Mouse (Mus musculus) retina, adult 2 months (tissue): ENCODE data around the gene Spns1.
"Not testable (repeated sequence)": the region's sequence is repeated elsewhere in the genome, so short reads cannot be mapped to it uniquely, and the experiment has no call there.

Experiments used
- DNase-seq: peaks from one replicate; pipeline ENCODE4 v3.0.0-alpha.2; 2012; ENCODE audit warnings: low read depth, low spot score

The Spns1 gene

DNA sequence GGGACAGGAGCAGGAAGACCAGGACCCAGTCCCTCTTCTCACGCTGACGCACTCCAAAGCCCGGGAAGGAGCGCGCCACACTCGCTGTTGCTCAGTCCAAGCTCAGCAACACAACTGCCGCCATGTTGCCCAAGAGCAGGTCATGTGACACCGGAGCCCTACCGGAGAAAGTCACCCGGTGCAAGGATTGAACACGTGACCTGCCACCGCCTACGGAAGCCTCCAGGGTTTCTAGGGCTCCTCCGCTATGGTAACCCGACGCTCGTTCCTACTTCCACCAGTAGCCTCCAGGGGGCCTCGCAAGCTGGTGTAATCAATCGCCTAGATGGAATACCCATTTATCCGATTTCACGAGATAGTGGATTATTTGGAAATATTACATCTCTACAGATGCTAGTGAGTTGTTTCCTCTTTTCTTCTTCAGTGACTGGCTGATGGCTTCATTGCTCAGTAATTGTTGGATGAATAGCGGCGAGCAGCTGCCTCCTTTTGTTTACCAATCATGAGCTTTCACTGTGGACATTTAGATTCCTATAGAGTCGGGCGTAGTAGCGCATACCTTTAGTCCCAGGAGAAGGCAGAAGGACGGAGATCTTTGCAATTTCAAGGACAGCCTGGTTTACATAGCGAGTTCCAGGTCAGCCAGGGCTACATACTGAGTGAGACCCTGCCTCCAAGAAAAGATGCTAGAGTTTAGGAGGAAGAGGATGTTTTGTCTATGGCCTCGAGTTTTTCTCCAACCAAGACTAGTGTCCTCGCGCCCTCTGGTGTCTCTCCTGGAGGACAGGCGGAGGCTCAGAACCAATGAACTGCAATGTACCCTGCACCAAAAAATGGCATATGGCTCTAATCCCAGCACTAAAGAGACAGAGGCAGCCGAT, at the start of gene Spns1:
Gene Spns1, minus strand, starts transcription at position 173 of the 881 bp plus-strand sequence.
- peak; percentile 93 for DNase-seq

DNA sequence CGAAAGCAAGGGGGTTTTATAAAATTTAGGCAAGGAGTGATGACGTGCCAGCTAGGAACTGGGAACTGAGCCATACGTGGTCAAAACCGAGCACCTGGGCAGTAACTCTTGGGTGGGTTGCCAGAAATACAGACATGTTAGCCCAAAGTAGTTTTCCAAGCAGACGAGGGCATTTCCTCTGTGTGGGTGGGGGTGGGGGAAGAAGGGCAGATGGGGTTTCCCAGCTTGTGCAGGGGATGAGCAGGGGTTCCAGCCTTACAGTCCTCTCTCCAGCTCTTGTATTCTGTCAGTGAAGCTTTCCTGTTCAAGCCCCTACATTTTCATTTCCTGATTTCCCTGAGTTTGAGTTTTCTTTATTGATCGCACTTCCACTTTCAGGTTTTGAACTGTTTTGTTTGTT, 46.9 kb upstream of the Spns1 start:
- no peak for DNase-seq

DNA sequence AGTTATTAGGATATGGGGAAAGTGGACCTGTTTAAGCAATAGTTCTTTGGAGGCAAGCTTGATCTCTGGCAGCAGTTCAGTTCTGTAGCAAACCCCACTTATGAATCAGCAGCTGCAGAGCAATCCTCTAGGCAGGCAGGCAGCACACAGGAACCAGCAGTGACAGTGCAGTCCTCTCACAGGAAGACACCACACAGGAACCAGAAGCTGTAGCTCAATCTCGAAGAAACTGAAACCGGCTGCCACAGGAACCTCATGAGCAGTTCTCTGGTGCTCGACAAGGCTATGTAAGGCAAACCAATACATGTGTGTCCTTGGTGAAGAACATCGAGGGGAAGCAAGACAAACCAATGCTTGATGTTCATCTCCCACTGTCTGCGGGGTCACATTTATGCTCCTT, 44.5 kb upstream of the Spns1 start:
- DNase-seq = no peak

DNA sequence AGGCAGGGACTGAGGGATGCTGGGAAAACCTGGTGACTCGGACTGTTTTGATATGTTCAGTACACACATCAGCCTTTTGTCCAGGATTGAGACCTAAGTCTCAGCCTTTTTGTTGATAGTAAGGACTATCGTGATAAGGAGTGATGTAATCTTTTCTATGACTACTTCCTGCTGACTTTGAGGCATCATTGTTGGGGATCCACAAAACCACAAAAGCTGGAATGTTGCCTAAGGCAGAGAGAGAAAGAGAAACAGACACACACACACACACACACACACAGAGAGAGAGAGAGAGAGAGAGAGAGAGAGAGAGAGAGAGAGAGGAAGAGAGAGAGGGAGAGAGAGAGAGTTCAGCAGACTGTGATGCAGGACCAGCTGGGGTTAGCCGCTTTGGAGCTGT, 41.2 kb upstream of the Spns1 start:
- DNase-seq = no peak

DNA sequence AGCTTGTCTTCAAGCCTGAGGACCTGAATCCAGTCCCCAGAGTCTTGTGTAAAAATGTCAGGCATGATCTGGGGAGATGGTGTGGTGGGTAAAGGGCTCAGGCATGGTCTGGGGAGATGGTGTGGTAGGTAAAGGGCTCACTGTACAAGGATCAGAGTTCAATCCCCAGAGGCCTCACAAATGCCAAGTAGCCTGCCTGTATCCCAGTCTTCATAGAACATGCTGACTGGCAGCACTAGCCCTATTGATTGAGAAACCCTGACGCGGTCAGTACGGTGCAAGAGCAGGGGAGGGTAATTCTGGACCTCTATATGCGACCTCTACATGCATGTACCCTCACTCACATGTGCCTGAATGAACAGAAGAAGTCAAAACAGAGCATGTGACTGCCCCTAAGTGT, 40.4 kb upstream of the Spns1 start:
- no peak for DNase-seq

DNA sequence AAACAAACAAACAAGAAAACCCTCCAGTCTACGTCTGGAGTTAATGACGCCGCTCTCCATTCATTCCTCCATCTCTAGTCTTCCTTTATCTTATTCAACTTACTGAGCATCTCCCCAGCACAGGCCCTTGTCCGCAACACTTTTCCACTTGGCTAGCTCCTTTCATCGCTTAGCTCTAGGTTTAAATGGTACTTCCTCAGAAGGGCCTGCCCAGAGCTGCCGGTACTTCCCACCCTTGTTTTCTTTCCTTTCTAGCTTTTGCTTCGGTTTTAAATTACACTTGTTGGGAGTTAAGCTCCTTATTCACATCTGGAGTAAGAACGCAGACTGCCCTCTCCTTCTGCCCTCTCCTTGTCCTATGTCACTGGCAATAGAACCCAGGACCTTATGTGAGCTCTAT, 39.8 kb upstream of the Spns1 start:
- DNase-seq = no peak

DNA sequence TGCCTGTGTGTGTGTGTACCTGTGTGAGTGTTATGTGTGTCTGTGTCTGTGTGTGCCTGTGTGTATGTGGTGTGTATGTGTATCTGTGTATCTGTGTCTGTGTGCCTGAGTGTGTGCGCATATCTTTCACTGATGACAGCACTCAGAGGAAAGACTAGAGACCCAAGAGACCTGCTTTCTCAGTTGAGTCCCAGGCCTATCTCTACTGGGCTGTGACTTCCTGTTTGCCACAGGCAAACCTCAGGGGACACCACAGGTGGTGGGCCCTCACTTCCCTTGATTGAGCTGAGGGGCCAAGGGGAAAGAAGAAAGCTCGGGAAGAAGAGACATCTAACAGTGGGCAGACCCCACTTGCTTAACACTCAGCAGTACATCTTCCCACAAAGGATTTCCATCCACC, 39.4 kb upstream of the Spns1 start:
- DNase-seq = no peak

DNA sequence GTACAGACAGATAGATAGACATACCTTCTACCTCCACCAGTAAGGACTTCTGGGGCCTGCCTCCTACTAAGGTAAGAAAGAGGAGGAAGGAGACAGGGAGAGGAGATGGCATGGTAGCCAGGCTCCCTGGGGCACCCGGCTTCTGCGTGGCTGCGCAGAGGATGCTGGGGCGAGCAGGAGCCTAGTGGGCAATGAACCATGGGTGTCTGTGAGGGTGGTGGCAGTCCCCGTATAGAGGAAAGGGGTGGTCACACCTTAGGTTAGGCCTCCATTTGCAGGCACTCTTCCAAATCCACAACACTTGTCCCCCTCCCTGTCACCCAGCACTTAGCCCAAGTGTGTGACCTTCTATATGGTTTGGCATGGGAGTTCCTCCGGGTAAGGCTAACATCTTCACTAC, 37.5 kb upstream of the Spns1 start, which contains the start of gene Cd19:
Gene Cd19, minus strand, starts transcription at position 165 of the 400 bp plus-strand sequence.
- no peak for DNase-seq

DNA sequence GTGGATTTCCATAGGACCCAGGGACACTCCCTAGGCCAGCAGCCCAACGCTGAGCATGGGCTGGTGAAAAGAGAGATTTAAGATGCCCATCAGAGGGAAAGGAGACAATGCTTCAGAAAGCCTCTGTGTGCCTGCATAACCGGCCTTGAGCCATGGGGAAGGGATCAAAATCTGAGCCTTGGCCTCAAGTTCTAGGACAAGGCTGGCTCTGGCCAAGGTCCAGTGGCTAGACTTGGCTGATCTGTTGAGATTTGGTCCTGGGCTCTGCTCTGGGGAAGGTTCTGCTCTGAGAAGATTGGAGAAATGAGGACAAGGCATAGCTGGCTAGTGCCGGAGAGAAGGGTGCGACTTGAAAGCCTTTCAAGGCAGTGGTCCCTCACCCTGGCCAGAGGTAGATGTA, 33.8 kb upstream of the Spns1 start:
- DNase-seq = no peak

DNA sequence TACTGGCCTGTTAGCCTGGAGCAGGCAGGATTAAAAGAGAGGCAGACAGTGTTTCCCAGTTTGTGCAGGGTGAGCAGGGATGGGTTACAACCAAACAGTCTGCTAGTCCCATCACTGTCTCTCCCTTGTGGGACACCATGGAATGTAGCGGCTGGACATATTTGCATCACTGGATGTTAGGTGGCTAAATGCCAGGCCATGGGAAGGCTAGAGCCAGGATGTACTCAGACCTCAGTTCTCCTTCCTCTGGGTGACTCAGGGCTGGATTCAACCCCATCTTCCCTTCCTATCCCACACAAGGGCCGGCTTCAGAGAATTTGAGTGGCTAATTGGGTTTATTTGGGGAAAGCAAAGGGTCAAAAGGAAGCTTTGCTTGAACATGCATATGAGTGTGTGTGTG, 31.4 kb upstream of the Spns1 start:
- DNase-seq = no peak

DNA sequence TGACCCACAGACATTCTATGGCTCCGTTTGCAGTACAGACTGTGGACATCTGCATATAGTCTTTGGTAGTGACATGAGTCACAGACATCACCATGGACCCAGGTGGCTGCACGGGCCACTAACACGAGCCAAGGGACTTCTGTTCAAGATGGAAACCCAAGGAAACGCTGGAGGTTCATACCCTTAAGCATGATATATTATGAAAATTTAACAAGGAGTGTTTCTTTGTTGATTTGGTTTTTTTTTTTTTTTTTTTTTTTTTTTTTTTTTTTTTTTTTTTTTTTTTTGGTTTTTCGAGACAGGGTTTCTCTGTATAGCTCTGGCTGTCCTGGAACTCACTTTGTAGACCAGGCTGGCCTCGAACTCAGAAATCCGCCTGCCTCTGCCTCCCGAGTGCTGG, 25.3 kb upstream of the Spns1 start:
- not testable (repeated sequence) for DNase-seq

DNA sequence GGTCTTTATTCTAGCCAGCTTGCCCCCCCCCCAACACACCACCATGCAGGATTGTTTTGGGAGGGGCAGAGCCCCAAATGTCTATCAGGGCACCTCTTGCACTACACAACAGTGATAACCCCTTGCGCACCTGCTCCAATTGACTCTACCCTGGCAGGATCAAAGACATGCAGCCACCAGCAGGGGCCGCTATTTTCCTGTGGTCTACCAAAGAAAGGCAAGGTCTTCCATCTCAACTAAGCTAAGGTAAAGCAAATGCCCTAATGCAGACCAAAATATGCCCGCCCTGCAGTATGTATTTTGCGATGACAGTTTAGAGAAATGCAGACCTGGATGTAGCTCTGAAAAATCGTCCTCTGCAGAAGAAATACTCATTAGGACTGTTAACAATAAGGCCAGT, 22.3 kb upstream of the Spns1 start:
- DNase-seq = peak; percentile 62

DNA sequence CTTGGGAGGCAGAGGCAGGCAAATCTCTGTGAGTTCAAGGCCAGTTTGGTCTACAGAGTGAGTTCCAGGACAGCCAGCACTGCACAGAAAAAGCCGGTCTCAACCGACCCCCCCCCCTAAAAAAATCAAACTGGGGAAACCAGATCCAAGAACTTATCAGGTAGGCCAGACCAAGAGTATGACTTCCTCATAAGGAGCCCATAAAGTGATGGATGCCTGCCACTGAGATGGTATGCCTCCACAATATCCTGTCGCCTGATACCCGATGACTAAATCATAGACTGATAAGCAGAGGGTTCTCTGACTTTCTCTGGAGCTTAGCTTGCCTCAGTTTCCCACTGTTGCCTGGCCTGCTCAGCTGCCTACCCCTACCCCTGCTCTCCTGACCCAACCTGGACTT, 20.6 kb upstream of the Spns1 start:
- no peak for DNase-seq

DNA sequence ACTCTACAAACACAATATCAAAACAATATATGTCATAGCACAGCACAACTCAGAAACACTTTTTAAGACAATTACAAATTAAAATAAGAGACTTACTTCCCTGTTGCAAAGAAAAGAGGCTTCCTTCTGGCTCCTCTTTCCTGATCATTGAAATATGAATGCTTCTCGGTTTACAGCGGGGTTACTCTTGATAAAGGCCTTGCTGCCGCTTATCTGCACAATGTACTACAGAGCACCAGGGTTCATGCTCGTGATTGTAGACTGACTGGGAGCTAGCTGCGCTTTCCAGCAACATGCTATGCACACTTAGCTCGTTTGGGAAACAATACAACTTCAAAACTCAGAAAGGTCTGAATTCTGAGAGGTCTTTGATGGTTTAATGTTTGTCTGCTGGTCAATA, 20.0 kb upstream of the Spns1 start:
- DNase-seq = no peak

DNA sequence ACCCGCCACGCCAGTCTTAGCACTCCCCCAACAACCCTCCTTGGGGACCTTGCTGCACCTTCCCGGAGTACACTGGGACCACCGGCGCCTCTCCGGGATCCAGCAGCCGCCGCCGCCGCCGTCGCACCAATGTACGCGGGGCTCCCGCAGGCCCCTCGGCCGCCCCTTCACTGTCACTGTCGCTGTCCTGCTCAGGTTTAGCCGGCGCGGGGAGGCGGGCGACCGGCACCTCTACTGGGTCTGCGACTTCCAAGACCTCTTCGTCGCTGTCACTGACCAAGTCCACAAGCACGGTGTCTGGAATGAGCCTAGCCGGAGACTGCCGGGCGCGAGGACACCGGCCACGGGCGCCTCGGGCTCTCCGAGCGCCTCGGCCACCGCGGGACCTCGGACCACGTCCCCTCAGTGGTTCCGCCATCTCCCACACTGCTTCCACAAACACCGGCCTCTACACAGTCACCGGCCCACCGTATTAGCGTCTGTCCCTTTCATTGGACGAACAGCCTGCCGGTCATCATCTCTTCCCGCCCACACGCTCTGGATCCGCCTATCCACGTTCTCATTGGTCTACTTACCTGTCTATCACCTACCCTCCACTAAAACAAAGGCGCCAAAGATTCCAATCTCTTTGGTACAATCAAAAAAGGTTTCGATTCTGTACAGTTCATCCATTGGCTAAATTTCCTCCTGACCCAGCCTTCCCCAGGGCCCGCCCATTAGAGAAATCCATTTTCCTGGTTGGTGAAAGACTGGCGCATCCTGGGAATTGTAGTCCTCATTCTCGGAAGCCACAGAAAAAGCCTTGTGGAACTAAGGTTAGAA, 19.3 kb upstream of the Spns1 start, which contains the start of gene Nfatc2ip:
Gene Nfatc2ip, minus strand, starts transcription at position 440 of the 822 bp plus-strand sequence.
- DNase-seq = peak; percentile 99

DNA sequence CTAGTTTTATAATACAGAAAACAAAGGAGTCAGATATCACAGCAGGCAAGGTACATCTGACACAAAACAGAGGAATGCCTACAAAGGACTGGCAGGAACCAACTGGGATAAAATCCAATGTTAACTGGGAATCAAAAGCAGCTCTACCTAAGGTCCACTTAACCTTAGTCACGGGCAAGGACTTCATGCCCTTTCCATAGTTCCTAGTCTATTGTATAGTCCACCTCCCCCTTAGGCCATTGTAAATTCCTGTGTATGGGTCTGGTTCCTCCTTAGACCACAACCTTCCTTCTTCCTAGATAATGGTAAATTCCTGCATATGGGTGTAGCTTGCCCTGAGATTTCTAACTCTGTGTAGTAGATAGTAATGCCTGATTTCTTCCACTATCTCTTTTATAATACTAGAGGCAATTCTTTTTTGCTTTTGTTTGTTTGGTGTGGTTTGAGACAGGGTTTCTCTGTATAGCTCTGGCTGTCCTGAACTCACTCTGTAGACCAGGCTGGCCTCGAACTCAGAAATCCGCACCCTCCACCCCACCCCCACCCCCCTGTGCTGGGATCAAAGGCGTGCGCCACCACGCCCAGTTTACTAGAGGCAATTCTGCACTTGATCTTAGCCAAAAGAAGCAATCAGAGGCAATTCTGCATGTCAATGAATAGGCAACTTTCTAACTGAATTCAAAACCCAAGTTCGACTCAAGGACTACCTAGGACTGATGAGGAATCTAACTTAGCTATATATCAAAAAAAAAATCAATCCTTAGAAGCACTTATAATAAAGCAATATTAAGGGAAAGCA, 15.0 kb upstream of the Spns1 start:
- not testable (repeated sequence) for DNase-seq

DNA sequence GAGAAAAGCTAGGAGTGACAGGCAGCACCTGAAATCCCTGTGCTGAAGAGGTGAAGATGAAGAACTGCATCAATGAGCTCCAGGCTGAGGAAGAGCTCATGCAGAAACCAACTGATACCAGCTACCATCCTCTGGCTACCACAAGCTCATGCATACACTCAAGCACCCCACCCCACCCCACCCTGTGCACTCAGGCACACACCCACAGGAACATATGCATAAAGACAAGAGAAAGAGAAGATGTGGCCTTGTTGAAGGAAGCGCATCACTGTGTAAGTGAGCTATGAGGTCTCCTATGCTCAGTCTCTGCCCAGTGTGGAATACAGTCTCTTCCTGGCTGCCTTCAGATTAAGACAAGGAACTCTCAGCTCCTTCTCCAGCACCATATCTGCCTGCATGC, 10.9 kb upstream of the Spns1 start:
- no peak for DNase-seq

DNA sequence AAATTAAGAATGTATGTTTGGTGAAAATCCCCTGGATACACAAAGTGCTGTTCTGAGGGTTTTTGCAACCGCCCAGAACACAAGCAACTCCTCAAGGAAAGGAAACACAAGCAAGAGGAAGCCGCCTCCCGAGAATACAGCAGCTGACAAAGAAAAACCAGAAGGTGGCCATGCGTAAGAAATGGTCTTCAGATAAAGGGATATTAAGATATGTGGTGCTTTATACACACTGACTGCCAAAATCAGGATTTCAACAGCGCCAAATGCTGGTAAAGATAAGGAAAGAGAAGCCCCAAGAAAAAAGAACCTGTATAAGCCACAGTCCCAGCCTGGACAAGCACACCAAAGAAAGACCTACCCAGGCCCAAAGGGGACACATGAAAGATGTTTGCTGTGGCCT, 6.3 kb upstream of the Spns1 start:
- DNase-seq = no peak

DNA sequence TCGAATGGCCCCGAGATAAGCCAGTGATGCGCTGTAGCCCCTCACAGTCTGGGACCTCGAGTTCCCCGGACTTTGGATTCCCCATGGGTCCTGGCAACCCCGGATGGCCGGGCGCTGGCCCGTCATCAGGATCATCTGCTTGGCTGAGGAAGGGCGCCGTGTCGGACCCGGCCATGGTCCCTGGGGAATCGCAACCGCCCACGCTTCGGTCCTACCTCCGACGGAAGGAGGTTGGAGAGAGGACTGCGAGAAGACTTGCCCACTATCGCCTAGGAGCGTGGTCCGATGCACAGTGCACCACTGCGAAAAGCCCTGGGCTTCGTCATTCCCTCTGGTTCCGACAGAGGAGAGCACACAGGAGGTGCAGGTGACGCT, 360 bp downstream of the Spns1 start:
- DNase-seq = no peak

DNA sequence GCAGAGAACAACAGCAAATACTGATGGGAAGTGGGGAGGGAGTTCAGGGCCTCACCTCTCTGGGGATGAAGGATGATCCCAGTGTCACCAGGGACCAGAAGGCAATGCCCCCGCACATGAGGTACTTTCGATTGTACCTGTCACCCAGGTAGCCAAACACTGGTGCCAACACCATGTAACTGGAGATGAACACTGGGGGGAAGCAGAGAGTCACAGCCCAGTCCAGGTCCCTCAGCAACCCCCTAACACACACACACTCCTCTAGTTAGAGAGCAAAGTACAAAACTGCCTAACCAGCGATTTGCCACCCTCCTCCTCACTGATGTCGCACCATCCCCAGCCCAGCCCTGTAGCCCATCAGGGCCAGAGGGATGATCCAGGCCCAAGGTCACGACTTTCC, 2.2 kb downstream of the Spns1 start:
- DNase-seq = no peak

DNA sequence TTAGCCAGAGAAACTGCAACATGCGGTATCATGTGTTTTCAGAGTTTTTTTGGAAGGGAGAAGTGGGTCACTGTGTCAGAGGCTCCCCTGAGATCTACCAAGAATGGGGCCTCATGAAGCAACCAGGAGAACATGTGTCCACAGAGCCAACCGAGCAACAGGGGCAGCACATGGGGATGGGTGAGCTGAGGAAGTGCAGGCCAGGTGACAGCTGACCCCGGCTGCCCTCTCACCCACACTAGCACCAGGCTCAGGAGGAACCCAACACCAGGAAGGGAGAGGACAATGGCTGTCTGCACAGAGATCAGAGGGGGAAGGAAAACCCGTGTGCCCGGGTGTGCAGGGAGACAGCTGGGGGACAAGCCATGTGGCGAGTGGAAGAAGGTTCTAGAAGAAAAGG, 2.7 kb downstream of the Spns1 start:
- DNase-seq = no peak

DNA sequence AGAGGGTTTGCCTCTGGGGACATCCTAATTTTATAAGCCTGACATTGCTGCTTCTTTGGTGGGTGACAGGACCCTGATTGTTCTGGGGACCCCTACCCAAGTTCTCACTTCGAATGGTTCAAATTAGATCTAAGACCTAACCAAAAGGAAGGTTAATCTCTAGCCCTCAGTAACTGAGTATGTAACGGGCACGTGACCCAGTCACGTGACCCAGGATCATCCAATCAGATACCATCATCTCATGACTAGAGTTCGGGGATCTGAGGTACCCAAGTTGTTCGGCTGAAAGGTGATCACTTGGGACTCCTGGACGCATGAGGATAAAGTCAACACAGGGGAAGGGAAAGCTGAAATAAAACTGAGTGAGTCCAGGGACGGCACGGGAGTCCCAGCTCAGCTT, 4.2 kb downstream of the Spns1 start:
- DNase-seq = no peak
